In the genomic region with DNA sequence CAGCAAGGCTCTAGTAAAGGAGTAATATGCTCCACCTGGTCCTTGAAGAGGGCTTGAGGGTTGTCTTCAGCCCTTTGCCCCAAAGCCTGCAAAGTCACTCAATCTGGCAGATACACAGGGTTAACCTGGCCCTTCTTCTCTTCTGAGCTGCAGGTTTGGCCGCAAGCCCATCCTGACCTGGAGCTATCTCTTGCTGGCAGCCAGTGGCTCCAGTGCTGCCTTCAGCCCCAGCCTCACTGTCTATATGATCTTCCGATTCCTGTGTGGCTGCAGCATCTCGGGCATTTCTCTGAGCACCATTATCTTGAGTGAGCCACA, we compare ENCODE assay signal across 15 mouse cellular contexts. TPM values are rescaled to one million over a fixed set of nuclear protein-coding genes. Genes with fewer than 3 reads are reported as not detected.
A peak's percentile ranks its signal among the peaks of the same experiment; 100 is the strongest.
DNase-seq lines count a peak whose midpoint lies in the region; ATAC-seq and TF ChIP-seq lines count a peak whose summit lies in the region.
"Had no signal": no experiment of that assay in that cellular context is flagged by ENCODE, and none has a peak within 500 bp of the region (broad histone marks: within the 10 kb centered on the region; RNA-seq: fewer than 3 reads in every experiment).

No protein-coding gene starts in this region.

- no peak overlapping the region for H3K9ac ChIP-seq in intestine, embryonic 15.5 days
- no peak overlapping the region for H3K9ac ChIP-seq in intestine, postnatal 0 days (ENCODE audit: low read depth, low read length)

- no peaks in the 10 kb centered on the region for H3K9me3 ChIP-seq in intestine, embryonic 15.5 days
- H3K9me3 ChIP-seq in intestine, postnatal 0 days (ENCODE audit: control insufficient read depth) = no peaks in the 10 kb centered on the region
- H3K9me3 ChIP-seq: forebrain, embryonic 10.5 days had no signal

- no peak for TF ChIP-seq CTCF in intestine, postnatal 0 days (IDR thresholded peaks at IDR 0.05; ENCODE audit: low read depth)
- TF ChIP-seq CTCF in kidney, adult 2 months (conservative IDR thresholded peaks at IDR 0.05; ENCODE audit: insufficient read depth, insufficient read length, low read depth, low read length) = no peak

- no peak for TF ChIP-seq POLR2A in kidney, adult 2 months (IDR thresholded peaks at IDR 0.05; ENCODE audit: low read depth, low read length)

- ATAC-seq in intestine, embryonic 15.5 days = peak; percentile 36; the same call in 1 of the 2 replicates
- ATAC-seq in intestine, postnatal 0 days = no peak
- peak; percentile 77 for ATAC-seq in megakaryocyte progenitor cell, adult 5-6 weeks (replicated peaks; ENCODE audit: poor library complexity)
- ATAC-seq: hindbrain, postnatal 0 days had no signal

- peak; percentile 94 for DNase-seq in kidney, adult 2 months
- peak; percentile 43 to 65 for DNase-seq in kidney, postnatal 4 days
- DNase-seq in urinary bladder, postnatal 4 days (ENCODE audit: low spot score in 2 of 2) = no peak
- DNase-seq in right cerebral cortex, adult 18-20 months = no peak
- no peak for DNase-seq in layer of hippocampus, postnatal 10 days (ENCODE audit: low spot score in 2 of 2)
- DNase-seq: heart, adult 2 months; lung, adult 18-20 months had no signal

- no peak overlapping the region for H3K27ac ChIP-seq in intestine, embryonic 15.5 days
- no peak overlapping the region for H3K27ac ChIP-seq in intestine, postnatal 0 days (ENCODE audit: low read depth, low read length)
- peak overlapping the region; percentile 89 for H3K27ac ChIP-seq in kidney, adult 2 months (ENCODE audit: insufficient read depth, low read depth, low read length)
- H3K27ac ChIP-seq: forebrain, embryonic 10.5 days; heart, adult 2 months; hindbrain, postnatal 0 days had no signal

- H3K4me3 ChIP-seq in intestine, embryonic 15.5 days (replicated peaks) = no peak overlapping the region
- no peak overlapping the region for H3K4me3 ChIP-seq in intestine, postnatal 0 days (ENCODE audit: low read depth, low read length)
- H3K4me3 ChIP-seq in kidney, adult 2 months (ENCODE audit: insufficient read depth, low read depth, low read length) = no peak overlapping the region
- H3K4me3 ChIP-seq: forebrain, embryonic 10.5 days; heart, adult 2 months had no signal

- no peaks in the 10 kb centered on the region for H3K36me3 ChIP-seq in intestine, embryonic 15.5 days
- no peaks in the 10 kb centered on the region for H3K36me3 ChIP-seq in intestine, postnatal 0 days (ENCODE audit: control insufficient read depth, insufficient read depth)
- H3K36me3 ChIP-seq in kidney, adult 2 months (ENCODE audit: control insufficient read depth, insufficient read depth, low read length) = no peaks in the 10 kb centered on the region; the same call in 1 of the 2 replicates
- H3K36me3 ChIP-seq: forebrain, embryonic 10.5 days had no signal

- H3K4me1 ChIP-seq in intestine, embryonic 15.5 days (replicated peaks) = no peaks in the 10 kb centered on the region
- H3K4me1 ChIP-seq in intestine, postnatal 0 days (replicated peaks; ENCODE audit: control insufficient read depth, insufficient read depth, low read length) = no peaks in the 10 kb centered on the region
- peaks cover 21% of the 10 kb centered on the region for H3K4me1 ChIP-seq in kidney, adult 2 months (ENCODE audit: control insufficient read depth, insufficient read depth, low read length)

- WGBS in intestine, embryonic 15.5 days = 87% methylated on average over 3 of the region's 3 CpGs
- 74% methylated on average over 3 of the region's 3 CpGs for WGBS in intestine, postnatal 0 days
- 54% methylated on average over 3 of the region's 3 CpGs for WGBS in kidney, adult 2 months

- no peaks in the 10 kb centered on the region for H3K27me3 ChIP-seq in intestine, embryonic 15.5 days (replicated peaks)
- no peaks in the 10 kb centered on the region for H3K27me3 ChIP-seq in intestine, postnatal 0 days (replicated peaks; ENCODE audit: control insufficient read depth, insufficient read depth, low read length)
- no peaks in the 10 kb centered on the region for H3K27me3 ChIP-seq in kidney, adult 2 months (replicated peaks; ENCODE audit: control insufficient read depth, insufficient read depth, low read length)

- H3K4me2 ChIP-seq in intestine, embryonic 15.5 days (replicated peaks) = no peak overlapping the region
- no peak overlapping the region for H3K4me2 ChIP-seq in intestine, postnatal 0 days (replicated peaks; ENCODE audit: low read depth)

RNA-seq across cellular contexts. Expression of a gene that starts 12.6 kb away (rescaled TPM):
- polyA plus RNA-seq in intestine, embryonic 15.5 days (2015; fragmentation: Nextera tagmentation; extraction: Ambion mirVana) = 0.05 TPM in 1 of 2 replicates, not detected in the other
- polyA plus RNA-seq in intestine, postnatal 0 days (2015; fragmentation: Nextera tagmentation; extraction: Ambion mirVana) = 0.03 and 0.10 TPM in 2 replicates
- 355 and 358 TPM in 2 replicates for polyA plus RNA-seq in kidney, adult 2 months (2012; rRNA removed)
- total RNA-seq in megakaryocyte progenitor cell, adult 5-6 weeks (2015) = not detected in 2 replicates
- total RNA-seq in megakaryocyte progenitor cell, adult 5-6 weeks (2017) = not detected in 2 replicates
- 1 to 10 TPM; 3.6 to 4.4 TPM for total RNA-seq in layer of hippocampus, postnatal 10 days (2021)
- total RNA-seq: heart, adult 2 months; heart, postnatal 25 days had no signal
- polyA plus RNA-seq: forebrain, embryonic 10.5 days; heart, adult 2 months; neural tube, embryonic 14.5 days; thymus, postnatal 0 days had no signal

RNA-seq across cellular contexts. Expression of a gene that starts 14.1 kb away (rescaled TPM):
- 0.05 TPM in 1 of 2 replicates, not detected in the other for polyA plus RNA-seq in intestine, embryonic 15.5 days (2015; fragmentation: Nextera tagmentation; extraction: Ambion mirVana)
- 0.05 and 0.13 TPM in 2 replicates for polyA plus RNA-seq in intestine, postnatal 0 days (2015; fragmentation: Nextera tagmentation; extraction: Ambion mirVana)
- polyA plus RNA-seq in kidney, adult 2 months (2012; rRNA removed) = 526 and 582 TPM in 2 replicates
- not detected in 2 replicates for total RNA-seq in megakaryocyte progenitor cell, adult 5-6 weeks (2015)
- not detected in 2 replicates for total RNA-seq in megakaryocyte progenitor cell, adult 5-6 weeks (2017)
- 10 to 100 TPM; 20.6 to 21.5 TPM for total RNA-seq in layer of hippocampus, postnatal 10 days (2021)
- total RNA-seq: heart, adult 2 months; heart, postnatal 25 days had no signal

RNA-seq across cellular contexts. Expression of a gene that starts 58.4 kb away (rescaled TPM):
- 0.64 and 1.1 TPM in 2 replicates for polyA plus RNA-seq in intestine, embryonic 15.5 days (2015; fragmentation: Nextera tagmentation; extraction: Ambion mirVana)
- polyA plus RNA-seq in intestine, postnatal 0 days (2015; fragmentation: Nextera tagmentation; extraction: Ambion mirVana) = 0.78 and 0.98 TPM in 2 replicates
- 0.53 and 0.62 TPM in 2 replicates for polyA plus RNA-seq in kidney, adult 2 months (2012; rRNA removed)
- 0.02 TPM in 1 of 2 replicates, not detected in the other for total RNA-seq in megakaryocyte progenitor cell, adult 5-6 weeks (2015)
- total RNA-seq in megakaryocyte progenitor cell, adult 5-6 weeks (2017) = not detected in 2 replicates
- total RNA-seq in layer of hippocampus, postnatal 10 days (2021) = 100 to 1,000 TPM; 117 to 125 TPM
- total RNA-seq: heart, adult 2 months; heart, postnatal 25 days had no signal
- polyA plus RNA-seq: forebrain, embryonic 10.5 days had no signal

Comparison
In these comparisons a context has a peak if more than half of its experiments do, and no peak if none do; other contexts are left out.
1. DNase-seq: peak in kidney, adult 2 months (single experiment) and kidney, postnatal 4 days (2 of 2); none in urinary bladder, postnatal 4 days (0 of 2), right cerebral cortex, adult 18-20 months (single experiment) and layer of hippocampus, postnatal 10 days (0 of 2).
2. RNA of a gene that starts 12.6 kb away (polyA plus RNA-seq): 355 to 358 TPM in kidney, adult 2 months; 0.03 to 0.10 TPM in intestine, postnatal 0 days and 0.05 TPM in intestine, embryonic 15.5 days; every median in the first group is over 100 times any median in the second.
3. RNA of a gene that starts 14.1 kb away (polyA plus RNA-seq): 526 to 582 TPM in kidney, adult 2 months; 0.05 to 0.13 TPM in intestine, postnatal 0 days and 0.05 TPM in intestine, embryonic 15.5 days; every median in the first group is over 100 times any median in the second.